8 mouse cellular contexts compared by ENCODE assay signal in the genomic region with DNA sequence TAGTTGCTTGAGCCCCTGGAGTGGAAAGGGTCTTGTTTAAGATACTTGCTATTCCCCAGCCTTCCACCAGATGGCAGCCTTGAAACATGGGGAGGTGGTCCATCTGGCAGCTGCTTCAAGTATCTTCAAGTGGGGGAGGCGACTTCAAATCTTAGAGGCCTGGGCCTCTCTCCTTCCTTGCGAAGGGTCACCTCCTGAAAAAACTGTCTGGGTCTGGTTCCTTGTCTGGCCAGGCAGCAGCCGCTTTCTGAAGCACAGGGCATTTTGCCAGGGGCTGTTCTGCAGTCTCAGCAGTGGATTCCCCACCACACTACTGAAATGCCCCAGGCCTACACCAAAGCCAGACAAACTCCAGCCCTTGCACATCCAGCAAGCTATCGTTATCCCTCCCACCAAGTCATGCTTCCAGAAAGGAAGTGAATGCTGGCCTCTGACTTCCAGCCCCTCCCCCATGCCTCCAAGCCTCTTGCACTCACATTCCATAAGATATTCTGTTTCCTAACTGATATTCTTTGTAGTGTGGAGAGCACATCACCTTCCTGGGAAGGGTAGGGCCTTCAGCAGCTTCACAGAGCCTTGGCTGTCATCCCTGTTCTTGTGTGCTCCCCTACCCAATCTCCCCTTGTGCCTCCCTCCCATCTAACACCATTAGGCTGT. TPM values are rescaled to one million over a fixed set of nuclear protein-coding genes. Genes with fewer than 3 reads are reported as not detected.
DNase-seq lines count a peak whose midpoint lies in the region; ATAC-seq and TF ChIP-seq lines count a peak whose summit lies in the region.

No protein-coding gene starts in this region.

- no peaks in the 10 kb centered on the region for H3K27me3 ChIP-seq in G1E (ENCODE audit: insufficient read depth, low read length)
- no peaks in the 10 kb centered on the region for H3K27me3 ChIP-seq in hindbrain, embryonic 12.5 days
- no peaks in the 10 kb centered on the region for H3K27me3 ChIP-seq in lung, embryonic 16.5 days (ENCODE audit: control insufficient read depth, insufficient read depth, low read depth, low read length)

- H3K9ac ChIP-seq in hindbrain, embryonic 12.5 days, result 0 out of 2 replicates have a peak overlapping the region, but pooled peaks have one; percentile 8
- H3K9ac ChIP-seq in lung, embryonic 16.5 days (ENCODE audit: low read length), result peak overlapping the region; percentile 5; the same call in 1 of the 2 replicates

- WGBS in hindbrain, embryonic 12.5 days, result 17% methylated on average over 4 of the region's 4 CpGs
- under 1% methylated on average over 4 of the region's 4 CpGs for WGBS in lung, embryonic 16.5 days

- H3K36me3 ChIP-seq in G1E (replicated peaks), result no peaks in the 10 kb centered on the region
- H3K36me3 ChIP-seq in hindbrain, embryonic 12.5 days, result no peaks in the 10 kb centered on the region
- no peaks in the 10 kb centered on the region for H3K36me3 ChIP-seq in lung, embryonic 16.5 days (ENCODE audit: control insufficient read depth, insufficient read depth, low read length)

- DNase-seq in G1E (ENCODE audit: low spot score), result no peak
- DNase-seq in cerebellum, adult 8-10 months, result peak; percentile 35
- DNase-seq in frontal cortex, postnatal 10 days (ENCODE audit: low spot score in 2 of 2), result peak; percentile 76 to 77
- peak; percentile 86 for DNase-seq in layer of hippocampus, postnatal 10 days (ENCODE audit: low spot score in 2 of 2)
- DNase-seq in retina, postnatal 1 day, result peak; percentile 81
- DNase-seq in urinary bladder, adult 2 months (ENCODE audit: low spot score), result peak; percentile 45

- ATAC-seq in G1E (ENCODE audit: extremely low read depth, insufficient number of reproducible peaks, low FRiP score, poor library complexity, severe bottlenecking), result no peak
- ATAC-seq in hindbrain, embryonic 12.5 days (ENCODE audit: low FRiP score), result 0 out of 2 replicates have a peak, but pooled peaks have one; percentile 43
- peak; percentile 95 for ATAC-seq in lung, embryonic 16.5 days (ENCODE audit: low read depth)

- no peak overlapping the region for H3K4me2 ChIP-seq in hindbrain, embryonic 12.5 days (replicated peaks)
- H3K4me2 ChIP-seq in lung, embryonic 16.5 days (ENCODE audit: low read depth, low read length), result no peak overlapping the region

- peak; percentile 37; the same call in 1 of the 2 replicates for TF ChIP-seq CTCF in G1E (IDR thresholded peaks at IDR 0.05; ENCODE audit: low read depth, low read length)

- H3K27ac ChIP-seq in hindbrain, embryonic 12.5 days, result peak overlapping the region; percentile 57
- peak overlapping the region; percentile 87 for H3K27ac ChIP-seq in lung, embryonic 16.5 days (ENCODE audit: low read length)

- H3K9me3 ChIP-seq in G1E (replicated peaks), result peaks cover 86% of the 10 kb centered on the region
- H3K9me3 ChIP-seq in hindbrain, embryonic 12.5 days (replicated peaks), result no peaks in the 10 kb centered on the region
- no peaks in the 10 kb centered on the region for H3K9me3 ChIP-seq in lung, embryonic 16.5 days (ENCODE audit: control insufficient read depth, low read length)

- H3K4me1 ChIP-seq in G1E (ENCODE audit: insufficient read depth, low read depth, low read length), result no peaks in the 10 kb centered on the region
- H3K4me1 ChIP-seq in hindbrain, embryonic 12.5 days, result peaks cover 7% of the 10 kb centered on the region
- H3K4me1 ChIP-seq in lung, embryonic 16.5 days (replicated peaks; ENCODE audit: control insufficient read depth, insufficient read depth, low read length), result peaks cover 20% of the 10 kb centered on the region

- H3K4me3 ChIP-seq in G1E (ENCODE audit: low read depth, low read length), result no peak overlapping the region
- H3K4me3 ChIP-seq in hindbrain, embryonic 12.5 days, result no peak overlapping the region
- H3K4me3 ChIP-seq in lung, embryonic 16.5 days (ENCODE audit: low read length), result no peak overlapping the region

RNA-seq across cellular contexts. Expression of a gene that starts 48.1 kb away (rescaled TPM):
- 85.0 and 96.0 TPM in 2 replicates for total RNA-seq in G1E (2014; fragmentation: Nextera tagmentation)
- 110 and 129 TPM in 2 replicates for total RNA-seq in G1E (2017)
- 37.1 and 39.2 TPM in 2 replicates for polyA plus RNA-seq in G1E (2012)
- polyA plus RNA-seq in hindbrain, embryonic 12.5 days (2016; fragmentation: Nextera tagmentation; extraction: Ambion mirVana), result 168 and 182 TPM in 2 replicates
- total RNA-seq in layer of hippocampus, postnatal 10 days (2021), result 10 to 100 TPM; 87.1 to 97.3 TPM
- 142 and 148 TPM in 2 replicates for polyA plus RNA-seq in lung, embryonic 16.5 days (2015; fragmentation: Nextera tagmentation; extraction: Ambion mirVana)
- 86.3 and 88.6 TPM in 2 replicates for polyA plus RNA-seq in urinary bladder, adult 2 months (2012; rRNA removed)
